Mouse (Mus musculus): Measurements from ENCODE around the gene Gm960.

- TF ChIP-seq CTCF (IDR thresholded peaks at IDR 0.05; ENCODE audit: low read depth, low read length) (no peak), POLR2A (IDR thresholded peaks at IDR 0.05; ENCODE audit: extremely low read depth, insufficient read depth, low read length) (no peak)
Measured at GRCm38 (mm10) chr19:4739762-4740161, 41.3 kb upstream of the Gm960 start.
